ENCODE assay signal across 17 mouse cellular contexts in genomic region chr11:96334002-96334364, GRCm38 (mm10). TPM values are rescaled to one million over a fixed set of nuclear protein-coding genes. Genes with fewer than 3 reads are reported as not detected.
DNase-seq lines count a peak whose midpoint lies in the region; ATAC-seq and TF ChIP-seq lines count a peak whose summit lies in the region.
"Had no signal": no experiment of that assay in that cellular context is flagged by ENCODE, and none has a peak within 500 bp of the region (broad histone marks: within the 10 kb centered on the region; RNA-seq: fewer than 3 reads in every experiment).

No protein-coding gene starts in this region.

- TF ChIP-seq POLR2A in small intestine, adult 2 months (IDR thresholded peaks at IDR 0.05; ENCODE audit: low read depth, low read length), result no peak

- no peaks in the 10 kb centered on the region for H3K9me3 ChIP-seq in kidney, postnatal 0 days (replicated peaks; ENCODE audit: low read length)
- H3K9me3 ChIP-seq in hindbrain, embryonic 10.5 days, result no peaks in the 10 kb centered on the region
- H3K9me3 ChIP-seq in hindbrain, postnatal 0 days (ENCODE audit: low read length), result no peaks in the 10 kb centered on the region
- H3K9me3 ChIP-seq: embryonic facial prominence, embryonic 12.5 days had no signal

- no peak for TF ChIP-seq CTCF in kidney, postnatal 0 days (IDR thresholded peaks at IDR 0.05; ENCODE audit: low read depth)
- no peak for TF ChIP-seq CTCF in hindbrain, postnatal 0 days (IDR thresholded peaks at IDR 0.05; ENCODE audit: low read depth)
- no peak for TF ChIP-seq CTCF in small intestine, adult 2 months (IDR thresholded peaks at IDR 0.05; ENCODE audit: extremely low read depth, insufficient read length, insufficient replicate concordance, low read depth, low read length)

- peak overlapping the region; percentile 73; the same call in 1 of the 2 replicates for H3K9ac ChIP-seq in kidney, postnatal 0 days (ENCODE audit: low read depth, low read length)
- peak overlapping the region; percentile 54; the same call in 1 of the 2 replicates for H3K9ac ChIP-seq in hindbrain, postnatal 0 days (replicated peaks; ENCODE audit: low read length)
- H3K9ac ChIP-seq: embryonic facial prominence, embryonic 12.5 days; forebrain, postnatal 0 days had no signal

- H3K27ac ChIP-seq in kidney, postnatal 0 days, result peak overlapping the region; percentile 96
- peak overlapping the region; percentile 82; the same call in 1 of the 2 replicates for H3K27ac ChIP-seq in hindbrain, embryonic 10.5 days
- peak overlapping the region; percentile 80 for H3K27ac ChIP-seq in hindbrain, postnatal 0 days
- 0 out of 2 replicates have a peak overlapping the region, but pooled peaks have one; percentile 8 for H3K27ac ChIP-seq in small intestine, adult 2 months (ENCODE audit: insufficient read depth, low read depth, low read length)
- H3K27ac ChIP-seq: embryonic facial prominence, embryonic 12.5 days; macrophage had no signal

- H3K27me3 ChIP-seq in kidney, postnatal 0 days (ENCODE audit: insufficient read depth, low read length), result no peaks in the 10 kb centered on the region
- peaks cover 100% of the 10 kb centered on the region for H3K27me3 ChIP-seq in hindbrain, embryonic 10.5 days (ENCODE audit: insufficient read depth, poor library complexity, severe bottlenecking)
- peaks cover 85% of the 10 kb centered on the region for H3K27me3 ChIP-seq in hindbrain, postnatal 0 days (ENCODE audit: insufficient read depth, low read length)
- H3K27me3 ChIP-seq in small intestine, adult 2 months (ENCODE audit: control insufficient read depth, insufficient read depth, low read length), result peaks cover 2% of the 10 kb centered on the region

- peaks cover 10% of the 10 kb centered on the region; the same call in 1 of the 2 replicates for H3K36me3 ChIP-seq in kidney, postnatal 0 days (ENCODE audit: insufficient read depth, low read length)
- H3K36me3 ChIP-seq in hindbrain, embryonic 10.5 days, result no peaks in the 10 kb centered on the region
- no peaks in the 10 kb centered on the region for H3K36me3 ChIP-seq in hindbrain, postnatal 0 days (ENCODE audit: insufficient read depth, low read length)
- H3K36me3 ChIP-seq in small intestine, adult 2 months (ENCODE audit: control insufficient read depth, insufficient read depth, low read length), result no peaks in the 10 kb centered on the region
- H3K36me3 ChIP-seq: embryonic facial prominence, embryonic 12.5 days had no signal

- H3K4me2 ChIP-seq in kidney, postnatal 0 days (ENCODE audit: low read length), result peak overlapping the region; percentile 72
- H3K4me2 ChIP-seq in hindbrain, postnatal 0 days (ENCODE audit: low read depth, low read length), result peak overlapping the region; percentile 56

- H3K4me1 ChIP-seq in kidney, postnatal 0 days (replicated peaks; ENCODE audit: insufficient read depth, low read length), result peaks cover 83% of the 10 kb centered on the region
- H3K4me1 ChIP-seq in hindbrain, embryonic 10.5 days (replicated peaks), result peaks cover 8% of the 10 kb centered on the region
- H3K4me1 ChIP-seq in hindbrain, postnatal 0 days (ENCODE audit: insufficient read depth, low read length), result no peaks in the 10 kb centered on the region; the same call in 1 of the 2 replicates
- H3K4me1 ChIP-seq in small intestine, adult 2 months (ENCODE audit: control insufficient read depth, insufficient read depth, insufficient read length, low read length), result no peaks in the 10 kb centered on the region; the same call in 1 of the 2 replicates

- WGBS in kidney, postnatal 0 days, result 20% methylated on average over 2 of the region's 2 CpGs
- 0% methylated on average over 2 of the region's 2 CpGs for WGBS in hindbrain, embryonic 10.5 days
- WGBS in hindbrain, postnatal 0 days, result 6% methylated on average over 2 of the region's 2 CpGs
- 40% methylated on average over 2 of the region's 2 CpGs for WGBS in small intestine, adult 2 months

- ATAC-seq in kidney, postnatal 0 days (replicated peaks; ENCODE audit: low FRiP score, low read depth), result 0 out of 2 replicates have a peak, but pooled peaks have one; percentile 11
- ATAC-seq in hindbrain, postnatal 0 days, result no peak
- ATAC-seq in erythroblast, adult 5-6 weeks (replicated peaks; ENCODE audit: low FRiP score, poor library complexity, severe bottlenecking), result no peak
- ATAC-seq: forebrain, postnatal 0 days had no signal

- DNase-seq in kidney, postnatal 0 days (ENCODE audit: low spot score), result no peak
- no peak for DNase-seq in kidney, adult 18-20 months
- DNase-seq in hindbrain, embryonic 10.5 days (ENCODE audit: low spot score), result no peak
- no peak for DNase-seq in hindbrain, postnatal 0 days (ENCODE audit: low spot score)
- DNase-seq in spleen, postnatal 14 days (ENCODE audit: low spot score in 2 of 2), result no peak
- DNase-seq: cerebellum, adult 9-10 months; forebrain, postnatal 0 days; kidney, postnatal 14 days; spleen, adult 18-20 months; thymus, postnatal 4 days had no signal

- 0 out of 2 replicates have a peak overlapping the region, but pooled peaks have one; percentile 33 for H3K4me3 ChIP-seq in kidney, postnatal 0 days (replicated peaks; ENCODE audit: low read depth, low read length)
- peak overlapping the region; percentile 48 for H3K4me3 ChIP-seq in hindbrain, embryonic 10.5 days
- H3K4me3 ChIP-seq in hindbrain, postnatal 0 days (ENCODE audit: low read length), result 0 out of 2 replicates have a peak overlapping the region, but pooled peaks have one; percentile 2
- H3K4me3 ChIP-seq in small intestine, adult 2 months (ENCODE audit: low read depth, low read length), result no peak overlapping the region

RNA-seq across cellular contexts. Expression of gene Hoxb3, which starts 10.9 kb away (rescaled TPM):
- polyA plus RNA-seq in kidney, postnatal 0 days (2015; fragmentation: Nextera tagmentation; extraction: Ambion mirVana), result 3.9 and 4.2 TPM in 2 replicates
- 5.3 and 9.6 TPM in 2 replicates for polyA plus RNA-seq in hindbrain, embryonic 10.5 days (2016; fragmentation: Nextera tagmentation; extraction: Ambion mirVana)
- 42.1 and 42.2 TPM in 2 replicates for total RNA-seq in hindbrain, postnatal 0 days (2014; rRNA removed)
- polyA plus RNA-seq in hindbrain, postnatal 0 days (2015; fragmentation: Nextera tagmentation; extraction: Ambion mirVana), result 6.6 and 8.1 TPM in 2 replicates
- 3.5 and 5.5 TPM in 2 replicates for polyA plus RNA-seq in small intestine, adult 2 months (2012; rRNA removed)
- total RNA-seq in erythroblast, adult 5-6 weeks (2015; ENCODE audit: low replicate concordance), result not detected in 2 replicates
- total RNA-seq in erythroblast, adult 5-6 weeks (2017; ENCODE audit: low replicate concordance), result not detected in 2 replicates
- total RNA-seq: forebrain, postnatal 0 days; left cerebral cortex, postnatal 14 days had no signal
- polyA plus RNA-seq: forebrain, postnatal 0 days; midbrain, postnatal 0 days had no signal

RNA-seq across cellular contexts. Expression of gene Hoxb4, which starts 15.9 kb away (rescaled TPM):
- 3.6 and 3.8 TPM in 2 replicates for polyA plus RNA-seq in kidney, postnatal 0 days (2015; fragmentation: Nextera tagmentation; extraction: Ambion mirVana)
- polyA plus RNA-seq in hindbrain, embryonic 10.5 days (2016; fragmentation: Nextera tagmentation; extraction: Ambion mirVana), result 0.47 and 3.1 TPM in 2 replicates
- total RNA-seq in hindbrain, postnatal 0 days (2014; rRNA removed), result 4.2 and 8.6 TPM in 2 replicates
- polyA plus RNA-seq in hindbrain, postnatal 0 days (2015; fragmentation: Nextera tagmentation; extraction: Ambion mirVana), result 2.4 and 3.3 TPM in 2 replicates
- 1.4 and 2.9 TPM in 2 replicates for polyA plus RNA-seq in small intestine, adult 2 months (2012; rRNA removed)
- 0.63 TPM in 1 of 2 replicates, not detected in the other for total RNA-seq in erythroblast, adult 5-6 weeks (2015; ENCODE audit: low replicate concordance)
- total RNA-seq in erythroblast, adult 5-6 weeks (2017; ENCODE audit: low replicate concordance), result 0.56 and 0.77 TPM in 2 replicates
- total RNA-seq: forebrain, postnatal 0 days; left cerebral cortex, postnatal 14 days had no signal
- polyA plus RNA-seq: forebrain, postnatal 0 days; midbrain, postnatal 0 days had no signal

RNA-seq across cellular contexts. Expression of gene Hoxb2, which starts 16.3 kb away (rescaled TPM):
- 38.0 and 42.3 TPM in 2 replicates for polyA plus RNA-seq in kidney, postnatal 0 days (2015; fragmentation: Nextera tagmentation; extraction: Ambion mirVana)
- polyA plus RNA-seq in hindbrain, embryonic 10.5 days (2016; fragmentation: Nextera tagmentation; extraction: Ambion mirVana), result 30.1 and 49.6 TPM in 2 replicates
- 35.4 and 36.4 TPM in 2 replicates for total RNA-seq in hindbrain, postnatal 0 days (2014; rRNA removed)
- 11.6 and 13.1 TPM in 2 replicates for polyA plus RNA-seq in hindbrain, postnatal 0 days (2015; fragmentation: Nextera tagmentation; extraction: Ambion mirVana)
- polyA plus RNA-seq in small intestine, adult 2 months (2012; rRNA removed), result 9.9 TPM in 2 replicates
- total RNA-seq in erythroblast, adult 5-6 weeks (2015; ENCODE audit: low replicate concordance), result not detected in 2 replicates
- not detected in 2 replicates for total RNA-seq in erythroblast, adult 5-6 weeks (2017; ENCODE audit: low replicate concordance)
- total RNA-seq: forebrain, postnatal 0 days; left cerebral cortex, postnatal 14 days had no signal
- polyA plus RNA-seq: forebrain, postnatal 0 days; macrophage; midbrain, postnatal 0 days had no signal

RNA-seq across cellular contexts. Expression of gene Hoxb5, which starts 30.8 kb away (rescaled TPM):
- 10.2 and 12.9 TPM in 2 replicates for polyA plus RNA-seq in kidney, postnatal 0 days (2015; fragmentation: Nextera tagmentation; extraction: Ambion mirVana)
- 0.14 and 6.3 TPM in 2 replicates for polyA plus RNA-seq in hindbrain, embryonic 10.5 days (2016; fragmentation: Nextera tagmentation; extraction: Ambion mirVana)
- total RNA-seq in hindbrain, postnatal 0 days (2014; rRNA removed), result 16.5 and 24.3 TPM in 2 replicates
- 109 and 113 TPM in 2 replicates for polyA plus RNA-seq in hindbrain, postnatal 0 days (2015; fragmentation: Nextera tagmentation; extraction: Ambion mirVana)
- polyA plus RNA-seq in small intestine, adult 2 months (2012; rRNA removed), result 1.8 and 3.2 TPM in 2 replicates
- total RNA-seq in erythroblast, adult 5-6 weeks (2015; ENCODE audit: low replicate concordance), result not detected in 2 replicates
- total RNA-seq in erythroblast, adult 5-6 weeks (2017; ENCODE audit: low replicate concordance), result not detected in 2 replicates
- total RNA-seq: forebrain, postnatal 0 days; left cerebral cortex, postnatal 14 days had no signal
- polyA plus RNA-seq: forebrain, postnatal 0 days; macrophage; midbrain, postnatal 0 days had no signal

RNA-seq across cellular contexts. Expression of gene Hoxb1, which starts 31.6 kb away (rescaled TPM):
- 0.13 and 0.37 TPM in 2 replicates for polyA plus RNA-seq in kidney, postnatal 0 days (2015; fragmentation: Nextera tagmentation; extraction: Ambion mirVana)
- polyA plus RNA-seq in hindbrain, embryonic 10.5 days (2016; fragmentation: Nextera tagmentation; extraction: Ambion mirVana), result 15.4 and 22.7 TPM in 2 replicates
- 0.21 TPM in 1 of 2 replicates, not detected in the other for total RNA-seq in hindbrain, postnatal 0 days (2014; rRNA removed)
- 0.08 and 0.24 TPM in 2 replicates for polyA plus RNA-seq in hindbrain, postnatal 0 days (2015; fragmentation: Nextera tagmentation; extraction: Ambion mirVana)
- not detected in 2 replicates for polyA plus RNA-seq in small intestine, adult 2 months (2012; rRNA removed)
- not detected in 2 replicates for total RNA-seq in erythroblast, adult 5-6 weeks (2015; ENCODE audit: low replicate concordance)
- not detected in 2 replicates for total RNA-seq in erythroblast, adult 5-6 weeks (2017; ENCODE audit: low replicate concordance)
- total RNA-seq: forebrain, postnatal 0 days; granulocyte monocyte progenitor cell, adult 5-6 weeks; left cerebral cortex, postnatal 14 days; midbrain, postnatal 0 days had no signal
- polyA plus RNA-seq: forebrain, postnatal 0 days; macrophage; midbrain, postnatal 0 days had no signal

Comparison
In these comparisons a context has a peak if more than half of its experiments do, and no peak if none do; other contexts are left out.
1. H3K27ac ChIP-seq: peak in every context shown above with its lines; median percentile 96 in kidney, postnatal 0 days; 82 in hindbrain, embryonic 10.5 days; 80 in hindbrain, postnatal 0 days; 8 in small intestine, adult 2 months.